Mouse (Mus musculus) layer of hippocampus, adult 11-12 months (tissue): ENCODE data around the gene Ahsg.
"Not testable (repeated sequence)": the region's sequence is repeated elsewhere in the genome, so short reads cannot be mapped to it uniquely, and the experiment has no call there.

ENCODE experiments used
- DNase-seq: peaks from one replicate; pipeline ENCODE4 v3.0.0; 2022; ENCODE audit warnings: low spot score

Ahsg gene

GRCm38 (mm10) chr16:22941825-22942476 is 50.9 kb downstream of the Ahsg start:
- DNase-seq: not testable (repeated sequence)

DNA sequence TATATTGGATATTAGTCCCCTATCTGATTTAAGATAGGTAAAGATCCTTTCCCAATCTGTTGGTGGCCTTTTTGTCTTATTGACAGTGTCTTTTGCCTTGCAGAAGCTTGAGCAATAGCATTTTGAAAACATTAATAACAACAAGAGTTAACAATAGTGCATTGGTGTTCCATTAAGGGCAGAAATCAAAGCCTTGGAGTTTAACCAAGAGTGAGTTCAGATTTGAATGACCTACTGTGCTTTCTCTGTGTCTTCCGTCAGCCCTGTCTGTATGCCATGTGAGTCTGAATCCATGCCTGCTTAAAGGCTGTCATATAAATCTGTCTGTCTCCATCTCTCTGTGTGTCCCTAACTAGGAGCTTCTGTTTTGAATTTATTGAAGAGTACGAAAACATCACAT is 56.3 kb downstream of the Ahsg start:
- no peak for DNase-seq
